Mouse (Mus musculus) retina, adult 2 months (tissue): Measurements from ENCODE around the gene Cables2.
A peak's percentile ranks its signal among the peaks of the same experiment; 100 is the strongest.
"Not testable (repeated sequence)": the region's sequence is repeated elsewhere in the genome, so short reads cannot be mapped to it uniquely, and the experiment has no call there.

Experiments
- DNase-seq: peaks from one replicate; pipeline ENCODE4 v3.0.0-alpha.2; 2012; ENCODE audit warnings: low read depth, low spot score

Gene Cables2

DNA sequence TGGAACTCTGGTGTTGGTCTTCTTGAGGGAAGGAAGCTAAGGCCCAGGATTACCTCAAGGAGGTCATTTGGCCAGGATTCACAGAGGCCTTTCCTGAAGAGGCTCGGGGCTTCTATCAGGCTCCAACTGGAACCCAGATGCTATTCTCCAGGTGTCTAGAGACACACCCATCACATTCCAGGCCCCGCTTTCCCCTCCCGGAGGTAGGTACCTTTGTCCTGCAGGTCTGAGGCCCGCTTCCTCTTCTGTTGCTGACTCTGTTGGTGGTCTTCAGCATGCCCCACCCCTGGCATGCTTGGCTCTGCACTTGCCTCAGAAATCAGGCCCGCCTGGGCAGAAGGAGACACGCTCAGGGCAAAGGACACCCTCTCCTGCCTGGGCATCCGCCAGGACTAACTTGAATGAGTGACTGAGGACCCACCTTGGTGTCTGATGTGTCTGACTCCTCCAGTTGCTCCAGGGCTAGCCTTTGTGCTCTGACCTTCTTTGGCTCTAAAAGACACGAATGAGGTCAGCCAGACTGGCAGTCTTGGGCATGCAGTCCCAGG is 4.6 kb upstream of the Cables2 start:
- no peak for DNase-seq

DNA sequence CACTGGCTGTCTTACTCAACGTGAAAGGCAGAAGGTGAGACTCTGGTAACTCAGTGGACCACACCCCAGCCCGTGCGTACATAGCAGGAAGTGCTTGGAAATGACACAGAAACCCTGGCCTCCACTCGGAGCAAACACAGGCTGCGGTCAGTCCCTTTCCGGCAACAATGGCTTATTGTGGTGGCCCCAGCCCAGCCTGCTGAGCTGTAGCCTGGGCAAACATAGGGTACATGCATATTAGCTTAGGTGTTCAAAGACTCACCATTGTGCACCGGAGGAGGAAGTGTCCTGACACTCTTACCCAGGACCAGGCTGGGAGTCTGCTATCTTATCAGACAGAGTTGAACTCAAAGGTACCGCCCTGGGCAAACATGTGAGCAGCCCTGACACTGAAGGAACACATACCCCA is 3.6 kb upstream of the Cables2 start:
- DNase-seq: no peak

DNA sequence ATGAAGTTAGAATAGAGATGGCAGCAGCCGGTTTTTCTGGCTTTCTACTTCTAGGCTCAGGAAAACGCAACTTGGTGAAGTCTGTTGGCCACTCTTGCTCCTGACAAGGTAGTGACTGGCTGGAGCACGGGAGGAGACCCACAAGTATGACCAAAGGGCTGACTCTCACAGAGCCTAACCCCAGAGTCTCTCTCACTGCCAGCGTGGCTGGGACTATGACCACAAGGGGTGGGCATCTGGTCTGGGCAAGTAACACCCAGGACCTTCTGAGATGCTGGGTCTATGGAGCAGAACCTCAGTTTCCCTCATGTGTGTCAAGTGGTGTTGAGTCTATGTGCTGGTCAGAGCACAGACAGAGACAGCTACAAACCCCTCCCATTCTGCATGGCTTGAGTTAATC is 3.1 kb upstream of the Cables2 start:
- no peak for DNase-seq

DNA sequence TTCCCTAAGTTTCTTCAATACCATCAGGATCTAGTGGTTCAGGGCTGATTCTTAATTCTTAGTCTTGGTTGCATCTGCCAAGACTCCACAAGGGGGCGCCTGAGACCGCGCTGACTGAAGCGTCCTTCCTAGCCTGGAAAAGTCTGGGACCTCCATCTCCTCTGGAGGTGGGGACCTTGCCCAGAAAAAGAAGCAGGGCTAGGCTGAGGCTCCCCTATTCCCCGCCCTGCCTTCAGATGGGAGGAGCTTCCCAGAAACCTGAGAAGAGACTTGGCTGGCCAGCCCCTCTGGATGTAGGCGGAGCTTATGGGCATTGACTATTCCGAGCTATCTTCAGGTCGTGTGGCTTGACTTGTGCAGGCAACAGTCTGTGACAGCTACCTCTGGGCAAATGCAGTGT is 2.5 kb upstream of the Cables2 start:
- DNase-seq: no peak

DNA sequence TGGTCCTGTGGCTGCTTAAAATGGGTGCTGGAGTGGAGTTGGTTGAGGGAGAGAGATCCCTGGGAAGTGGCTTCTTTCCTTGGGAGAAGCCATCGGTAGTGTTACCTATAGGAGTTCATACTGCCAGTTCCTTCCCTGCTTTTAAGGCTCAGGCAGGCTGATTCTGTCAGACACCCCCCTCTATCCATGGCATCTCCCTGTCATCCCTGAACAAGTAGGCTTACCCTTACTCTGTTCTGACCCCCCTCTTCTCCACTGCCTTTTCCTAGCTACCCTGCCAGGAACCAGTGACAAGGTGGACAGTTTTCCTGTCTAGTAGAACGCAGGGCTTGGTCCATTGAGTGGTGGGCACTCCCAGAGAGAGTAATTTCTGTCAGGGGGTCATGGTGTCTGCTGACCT is 1.2 kb upstream of the Cables2 start:
- DNase-seq: no peak

DNA sequence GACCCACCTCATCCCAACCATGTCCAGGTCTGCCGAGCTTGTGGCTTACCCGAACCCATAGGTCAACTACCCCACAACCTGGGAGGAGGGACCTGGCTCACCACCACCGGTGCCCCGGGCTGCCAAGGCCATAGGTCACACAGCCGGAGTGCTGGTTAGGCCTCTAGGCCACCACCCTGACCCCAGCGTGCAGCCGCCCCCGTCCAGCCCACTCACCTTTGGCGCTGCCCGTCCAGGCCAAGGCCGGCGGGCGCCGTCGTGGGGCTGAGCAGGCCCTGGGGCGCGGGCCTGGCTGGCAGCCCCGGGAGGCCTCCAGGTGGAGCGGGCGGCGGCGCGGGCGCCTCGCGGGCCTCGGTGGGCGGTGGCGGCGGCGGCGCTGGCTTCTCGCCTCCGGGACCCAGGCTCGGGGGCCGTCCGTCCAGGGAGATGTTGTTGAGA is 393 bp downstream of the Cables2 start:
- DNase-seq: no peak

DNA sequence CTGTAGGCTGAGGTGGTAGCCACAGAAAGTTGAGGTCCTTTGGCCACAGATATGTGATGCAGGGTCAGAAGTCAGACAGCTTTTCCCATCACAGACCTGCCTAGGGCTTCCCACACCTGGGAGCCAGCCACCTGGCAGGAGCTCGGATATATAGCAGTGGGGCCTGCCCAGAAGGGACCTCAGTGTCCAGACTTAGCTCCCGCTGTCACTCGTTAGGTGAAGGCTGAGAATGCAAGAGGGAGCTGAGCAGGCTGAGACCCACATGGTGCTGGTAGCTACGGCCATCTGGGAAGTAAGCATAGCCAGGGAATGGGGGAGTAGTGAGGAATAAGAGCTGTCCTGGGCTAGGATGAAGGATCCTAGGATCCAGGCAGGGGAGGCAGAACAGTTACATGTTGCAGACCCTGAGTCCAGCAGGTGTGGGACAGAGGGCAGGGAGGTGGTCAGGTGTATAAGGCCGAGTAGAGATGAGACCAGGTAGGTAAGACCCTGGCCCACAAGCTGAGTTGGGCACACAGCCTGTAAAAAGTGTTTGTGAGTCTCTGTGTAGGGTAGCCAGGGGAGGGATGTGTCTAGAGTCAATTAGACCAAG is 1.4 kb downstream of the Cables2 start:
- no peak for DNase-seq

DNA sequence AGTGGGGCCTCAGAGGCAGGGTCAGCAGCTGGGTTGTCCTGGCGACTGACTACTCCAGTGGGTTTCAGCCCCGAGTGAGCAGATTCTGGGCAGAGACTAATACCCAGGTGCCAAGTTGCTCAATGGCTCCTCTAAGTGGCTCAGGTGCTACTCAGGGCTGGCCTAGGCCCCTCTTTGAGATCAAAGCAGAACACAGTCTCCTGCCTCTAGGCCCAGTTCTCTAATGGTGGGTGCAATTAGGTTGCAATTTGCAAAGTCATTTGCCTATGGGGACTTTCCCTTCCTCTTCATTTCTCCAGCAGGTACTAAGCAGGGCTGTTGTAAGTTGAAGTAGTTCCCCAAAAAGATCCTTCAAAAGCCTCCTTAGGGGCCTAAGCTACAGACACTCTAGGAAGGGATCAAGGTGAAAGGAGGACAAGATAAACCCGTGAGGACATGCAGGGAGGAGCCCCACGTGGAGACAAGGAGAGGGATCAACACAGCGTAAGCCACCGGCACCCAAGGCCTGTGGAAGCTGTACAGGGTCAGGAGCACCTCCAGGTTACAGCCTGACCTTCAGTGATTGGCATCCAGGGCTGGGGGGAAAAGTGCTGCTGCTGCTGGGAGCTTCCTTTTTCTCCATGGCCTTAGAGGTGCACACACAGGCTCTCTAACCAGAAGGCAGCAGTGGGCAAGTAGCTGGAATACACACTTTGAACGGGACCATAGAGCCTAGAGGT is 2.6 kb downstream of the Cables2 start:
- no peak for DNase-seq

DNA sequence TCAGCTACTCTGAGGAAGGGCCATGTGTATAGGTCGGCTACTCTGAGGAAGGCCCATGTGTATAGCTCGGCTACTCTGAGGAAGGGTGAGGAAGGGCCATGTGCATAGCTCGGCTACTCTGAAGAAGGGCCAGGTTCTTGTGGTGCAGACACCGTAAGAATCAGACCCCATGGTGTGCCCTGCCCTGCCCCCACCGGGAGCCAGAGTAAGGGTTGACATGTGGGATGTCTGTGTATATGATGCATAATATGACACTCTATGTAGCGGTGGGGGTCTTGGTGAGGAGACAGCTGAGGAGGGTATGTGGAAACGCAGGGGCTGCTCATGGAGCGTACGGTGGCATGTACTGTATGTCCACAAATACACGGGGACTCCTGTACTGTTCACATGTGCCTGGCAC is 4.0 kb downstream of the Cables2 start:
- no peak for DNase-seq

DNA sequence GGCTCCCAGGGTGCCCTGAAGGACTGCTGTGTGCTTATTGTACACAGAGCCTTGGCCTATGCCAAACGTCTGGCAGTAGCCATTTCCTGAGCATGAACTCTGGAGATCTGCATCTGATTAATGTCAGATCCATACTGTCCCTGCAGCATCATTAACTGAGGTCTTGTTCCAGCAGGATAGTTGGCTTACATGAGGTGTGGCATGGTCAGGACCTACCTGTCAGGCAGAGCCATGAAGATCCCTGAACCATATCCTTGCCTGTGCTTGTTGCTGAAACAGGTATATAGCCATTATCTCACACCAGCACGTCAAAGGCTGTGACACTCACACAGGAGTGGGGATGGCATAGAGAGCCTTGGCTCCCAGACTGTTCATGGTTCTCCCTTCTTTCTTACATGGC is 5.3 kb downstream of the Cables2 start:
- DNase-seq: no peak

DNA sequence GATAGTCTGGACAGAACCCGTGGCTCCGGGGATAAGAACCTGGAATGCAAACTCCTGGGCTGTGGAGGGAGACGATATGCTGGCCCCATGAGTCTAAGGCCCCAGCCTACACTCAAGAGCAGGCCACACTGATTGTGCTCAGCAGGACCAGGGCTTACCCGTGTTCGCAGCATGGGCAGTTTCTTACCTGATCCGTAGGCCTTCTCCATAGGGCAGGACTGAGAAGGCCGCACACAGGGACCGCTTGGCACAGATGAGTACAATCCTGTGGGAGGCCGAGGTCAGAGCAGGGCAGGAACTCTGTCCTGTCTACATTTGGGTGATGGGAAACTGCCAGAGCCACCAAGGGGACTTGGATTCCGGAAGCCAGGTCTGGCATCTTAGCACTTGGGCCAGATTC is 10.4 kb downstream of the Cables2 start:
- no peak for DNase-seq

DNA sequence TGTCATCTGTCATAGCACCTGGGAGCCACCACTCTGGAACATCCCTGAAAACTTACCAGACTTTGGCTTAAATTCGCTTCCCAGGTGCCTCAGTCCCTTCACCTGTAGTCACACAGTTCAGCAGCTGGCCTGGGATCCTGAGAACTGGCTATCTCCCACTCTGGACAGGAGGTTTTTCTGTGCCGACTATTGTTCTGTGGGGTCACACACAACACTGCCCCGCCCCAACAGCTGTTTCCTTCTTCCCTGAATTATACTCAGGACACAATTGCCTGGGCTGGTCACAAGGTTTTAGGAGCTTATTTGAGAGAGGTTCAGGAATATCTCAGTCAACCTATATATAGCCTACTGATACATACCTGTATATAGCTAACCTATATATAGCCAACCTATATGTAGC is 10.9 kb downstream of the Cables2 start:
- DNase-seq: no peak

DNA sequence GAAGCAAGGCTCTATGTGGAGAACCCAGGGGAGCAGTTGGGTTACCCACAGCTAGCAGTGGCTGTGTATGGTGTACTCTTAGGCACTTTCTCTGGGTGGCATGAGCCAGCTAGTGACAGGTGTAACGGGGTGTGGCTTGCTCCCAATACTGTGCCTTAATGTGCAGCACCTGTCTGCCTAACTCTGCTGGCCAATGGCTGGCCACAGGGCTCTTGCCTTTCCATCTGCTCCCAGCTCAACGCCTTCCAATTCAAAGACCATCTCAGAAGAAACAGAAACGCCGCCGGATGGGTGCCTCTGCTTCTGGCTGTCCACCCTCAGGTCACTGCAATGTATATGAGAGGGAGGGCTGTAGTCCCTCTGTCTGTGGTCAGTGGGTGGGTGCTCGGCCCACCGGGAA is 11.4 kb downstream of the Cables2 start:
- DNase-seq: no peak

DNA sequence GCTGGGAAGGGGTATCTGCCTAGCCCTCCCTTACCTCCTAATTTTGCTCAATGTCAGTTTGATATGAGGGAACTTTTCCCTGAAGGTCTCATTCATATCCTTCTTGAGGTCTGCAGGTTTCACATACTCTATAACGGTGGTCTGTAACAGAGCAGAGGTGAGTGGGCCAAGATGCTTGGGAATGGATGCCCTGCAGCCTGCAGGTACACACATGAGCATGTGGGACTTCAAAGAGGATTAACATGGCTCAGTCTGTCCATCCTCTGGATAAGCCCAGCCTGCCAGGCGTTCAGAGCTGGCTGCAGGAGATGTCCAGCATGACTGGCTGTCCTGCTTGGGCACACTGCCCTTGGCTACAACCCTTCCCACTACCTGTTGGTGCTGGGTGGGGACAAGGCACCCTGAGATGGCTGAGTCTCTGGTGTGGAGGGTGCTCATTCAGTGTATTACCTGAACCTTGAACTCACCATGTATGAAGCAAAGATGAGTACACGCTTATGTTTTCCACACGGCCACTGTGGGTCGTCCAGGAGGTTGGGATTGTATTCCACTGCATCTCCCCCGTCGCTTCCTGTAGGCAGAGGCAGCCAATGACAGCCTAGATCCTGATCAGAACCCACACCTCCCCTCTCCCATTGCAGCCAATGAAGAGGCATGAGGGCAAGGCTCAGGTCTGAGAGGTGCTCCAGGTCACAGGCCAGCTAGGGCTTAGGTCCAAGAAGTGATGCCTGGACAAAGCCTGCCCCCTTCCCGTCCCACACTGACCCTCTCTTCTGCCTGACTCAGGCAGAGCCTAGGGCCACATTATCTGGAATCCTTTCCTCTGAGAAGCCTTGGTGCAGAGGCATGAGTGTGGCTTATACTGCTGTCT is 12.5 kb downstream of the Cables2 start:
- DNase-seq: no peak

DNA sequence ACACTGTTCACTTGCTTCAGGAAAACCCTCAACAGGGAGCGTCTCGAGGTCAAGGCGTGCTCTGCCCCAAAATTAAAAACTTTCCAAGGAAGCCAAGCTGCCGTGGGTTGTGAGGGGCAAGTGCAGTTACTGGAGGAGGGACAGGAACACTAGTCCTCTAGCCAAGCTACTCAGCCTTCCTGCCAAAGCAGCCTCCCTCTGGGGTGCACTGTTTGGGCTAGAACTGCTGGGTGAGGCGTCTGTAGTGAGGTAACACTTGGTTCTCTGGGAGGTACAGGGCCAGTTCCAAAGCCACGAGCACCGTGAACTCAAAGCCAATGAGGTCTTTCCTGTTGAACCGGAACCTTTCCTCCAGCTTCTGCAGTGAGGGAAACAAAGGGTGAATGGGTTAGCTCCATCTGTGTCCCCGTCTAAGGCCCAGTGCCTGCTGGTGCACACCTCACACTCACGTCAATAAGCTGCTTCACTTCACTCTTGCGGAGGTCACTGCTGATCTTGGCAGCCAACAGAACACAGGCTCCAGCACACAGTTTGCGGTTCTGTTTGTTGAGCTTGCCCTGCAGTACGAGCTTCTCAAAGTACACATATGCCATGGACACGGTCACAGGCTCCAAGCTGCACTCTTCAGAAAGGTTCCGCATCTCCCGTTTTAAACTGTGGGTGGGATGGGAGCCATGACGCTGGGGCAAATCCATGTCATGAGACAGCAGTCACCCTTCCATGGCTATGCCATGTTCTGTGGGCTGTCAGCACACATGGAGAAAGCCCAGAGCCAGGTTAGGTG is 13.3 kb downstream of the Cables2 start:
- DNase-seq: not testable (repeated sequence)

DNA sequence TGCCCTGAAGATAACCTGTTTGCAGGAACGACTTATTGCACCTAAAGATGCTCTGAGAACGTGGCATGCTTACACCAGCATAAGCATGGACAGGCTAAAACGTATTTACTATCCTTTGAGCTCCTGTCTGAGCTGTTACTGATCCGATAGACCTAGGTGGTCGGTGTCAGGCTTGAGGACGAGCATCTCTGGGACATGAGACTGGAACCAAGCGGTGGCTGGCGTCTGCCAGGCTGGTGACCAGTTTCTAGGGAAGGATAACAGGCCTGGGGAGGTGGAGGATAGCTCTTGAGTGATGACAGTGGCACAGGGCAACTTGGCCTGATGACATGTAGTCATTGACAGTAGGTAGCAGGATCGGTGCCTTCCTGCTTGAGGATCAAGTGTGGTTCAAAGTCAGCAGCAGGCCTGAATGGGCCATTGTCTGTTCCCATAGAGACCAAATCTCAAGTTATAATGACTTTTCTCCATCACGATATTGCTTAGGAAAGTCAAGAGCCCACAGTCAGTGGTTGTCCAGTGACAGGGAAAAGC is 14.3 kb downstream of the Cables2 start:
- DNase-seq: not testable (repeated sequence)

DNA sequence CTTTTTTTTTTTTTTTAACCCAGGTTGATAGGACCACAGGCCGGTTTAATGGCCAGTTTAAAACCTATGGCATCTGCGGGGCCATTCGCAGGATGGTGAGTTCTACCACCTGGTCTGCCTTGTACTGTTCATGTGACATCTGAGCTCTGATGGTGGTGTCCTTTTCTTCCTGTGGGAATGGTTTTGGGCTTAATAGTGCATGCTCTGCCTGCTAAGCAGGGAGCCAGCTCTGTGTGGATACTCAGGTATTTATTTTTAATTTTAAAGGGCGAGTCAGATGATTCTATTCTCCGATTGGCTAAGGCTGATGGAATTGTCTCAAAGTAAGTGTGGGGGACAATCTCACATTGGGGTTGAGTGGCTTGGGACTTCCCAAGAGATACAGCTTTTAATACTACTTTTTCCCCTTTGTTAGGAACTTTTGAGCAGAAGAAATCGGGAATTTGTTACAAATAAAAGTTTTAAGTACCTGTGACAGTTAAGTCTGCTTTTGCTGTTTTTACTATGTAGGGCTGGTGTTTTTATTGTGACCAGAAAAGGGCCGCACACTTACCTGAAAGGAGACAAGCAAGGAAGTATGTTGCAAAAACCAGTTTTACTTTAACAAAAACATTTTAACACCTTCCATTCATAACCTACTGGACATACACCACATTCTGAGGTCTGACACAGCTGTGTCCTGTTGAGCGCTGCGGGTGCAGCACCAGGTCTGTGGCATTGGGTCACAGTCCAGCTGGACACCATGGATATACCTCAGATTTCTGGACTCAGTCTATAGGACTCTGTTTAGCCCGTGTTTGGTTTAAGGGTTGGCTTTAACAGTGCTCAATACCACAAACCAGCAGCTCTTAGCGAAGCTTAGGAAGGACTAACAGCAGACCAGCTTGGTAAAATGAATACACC is 15.1 kb downstream of the Cables2 start:
- DNase-seq: no peak

DNA sequence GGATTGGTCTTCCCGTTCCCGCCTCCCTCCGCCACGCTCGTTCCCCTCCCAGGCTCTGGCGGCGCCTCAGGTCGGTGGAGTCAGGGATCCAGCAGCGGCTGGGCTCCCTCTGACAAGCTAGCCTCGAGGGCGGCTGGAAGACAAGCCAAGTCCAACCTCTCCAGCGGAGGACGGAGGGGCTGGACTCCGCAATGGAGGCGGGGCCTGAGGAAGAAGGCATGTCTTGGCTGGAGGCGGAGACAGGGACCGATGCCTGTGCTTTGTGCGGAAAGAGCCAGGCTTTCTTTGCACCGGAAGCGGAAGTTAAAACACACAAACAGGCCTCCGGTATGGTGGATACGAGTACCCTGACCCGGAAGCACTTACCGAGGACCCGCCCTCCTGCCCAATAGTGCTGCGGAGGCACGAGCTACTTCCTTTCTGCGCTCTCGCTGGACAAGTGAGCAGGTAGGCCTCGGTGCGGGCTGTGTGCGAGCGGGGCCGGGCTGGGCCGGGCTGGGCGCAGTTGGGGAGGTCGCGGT is 16.2 kb downstream of the Cables2 start, which contains the start of gene Rps21:
Rps21 (plus strand) TSS at position 377 of the 521 bp plus-strand sequence.
- DNase-seq: peak; percentile 99

DNA sequence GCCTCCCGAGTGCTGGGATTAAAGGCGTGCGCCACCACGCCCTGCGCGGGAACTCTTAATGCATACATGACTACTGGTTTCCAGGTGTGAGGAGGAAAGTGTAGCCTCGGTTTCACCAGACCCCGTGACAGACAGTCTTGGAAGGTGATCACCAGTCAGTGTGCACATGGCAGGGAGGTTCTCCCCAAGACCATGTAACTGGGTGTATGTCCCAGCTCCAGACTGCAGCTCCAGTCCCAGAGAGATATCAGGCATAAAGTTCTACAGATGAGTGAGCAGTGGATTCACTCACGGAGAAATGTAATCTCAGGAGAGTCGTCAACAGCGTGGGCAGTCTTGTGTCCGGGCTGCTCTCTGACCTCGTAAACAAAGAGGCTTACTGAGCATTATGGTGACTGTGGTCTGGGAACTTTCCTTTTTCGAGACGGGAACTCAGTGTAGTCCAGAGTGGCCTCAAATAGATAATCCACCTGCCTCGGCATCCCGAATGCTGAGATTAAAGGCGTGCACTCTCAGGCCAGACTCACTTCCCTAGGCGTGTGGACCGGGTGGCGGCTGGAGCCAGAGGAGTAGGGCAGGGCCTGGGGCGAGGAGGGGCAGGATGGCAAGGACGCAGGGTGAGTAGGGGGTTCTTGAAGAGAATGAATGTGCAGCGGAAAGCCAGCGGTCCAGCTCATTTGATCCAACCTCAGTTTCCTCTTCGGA is 16.8 kb downstream of the Cables2 start:
- no peak for DNase-seq
